Mouse (Mus musculus) Patski (cell line): Measurements from ENCODE around the gene Whamm. TPM values are rescaled to one million over a fixed set of nuclear protein-coding genes. Genes with fewer than 3 reads are reported as not detected.
A peak's percentile ranks its signal among the peaks of the same experiment; 100 is the strongest.

Experiments used
- ATAC-seq: fragments of 100-300 bp; one replicate; pipeline ENCODE4 v1.8.0; 2021
- CTCF ChIA-PET: fragments of 350-600 bp; sonication (Branson Sonifier 250); formaldehyde crosslinking; loops from one replicate; lab custom pipeline; 2022; ENCODE audit warnings: inconsistent platforms; lab: Charles Lee
- POLR2A ChIA-PET: fragments of 350-600 bp; sonication (Branson Sonifier 250); formaldehyde crosslinking; loops from one replicate; lab custom pipeline; 2022; ENCODE audit warnings: antibody characterized with exemption, inconsistent platforms; lab: Charles Lee
- DNase-seq: peaks from one replicate; pipeline ENCODE4 v3.0.0-alpha.2; 2011; ENCODE audit warnings: low read depth, low spot score
- H3K27me3 ChIP-seq: fragments of 371-371 bp; one replicate; pipeline ENCODE4 v1.5.1; 2021
- CTCF ChIP-seq: fragments of 100-300 bp; IDR thresholded peaks from one replicate; pipeline ENCODE4 v1.5.1; 2021
- in situ Hi-C: fragments of 300-500 bp; cut with MboI; formaldehyde crosslinking; loops from 3 replicates; pipeline ENCODE4 v1.11.1; 2018; ENCODE audit warnings: low pct_unique_long_range_greater_than_20kb, mixed read lengths
- polyA plus RNA-seq: library from polyadenylated mRNA; unstranded; gene quantifications from one replicate; pipeline ENCODE4 v1.2.3, GENCODE M21; 2021

The Whamm gene
- polyA plus RNA-seq, 1 experiment from 2014 or later, result 16.2 TPM

DNA sequence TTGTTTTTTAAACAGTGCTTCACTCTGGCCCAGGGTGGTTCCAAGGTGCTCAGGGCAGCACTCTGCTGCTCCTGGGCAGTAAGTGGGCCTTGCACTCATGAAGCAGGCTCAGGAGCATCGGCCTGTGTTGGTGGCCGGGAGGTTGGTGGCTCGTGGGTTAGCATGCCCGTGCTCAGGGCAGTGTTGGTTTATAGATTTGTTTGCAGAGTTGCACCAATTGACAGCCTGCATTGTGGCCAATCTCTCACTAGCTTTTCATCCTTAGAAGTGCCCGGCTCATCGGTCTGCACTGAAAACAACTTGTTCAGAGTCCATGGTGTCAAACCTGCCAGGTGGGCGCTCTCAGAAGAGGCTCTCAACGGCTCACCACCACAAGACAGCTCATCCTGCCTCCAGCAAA lies 22.3 kb downstream of the Whamm start:
- ATAC-seq, result no peak
- CTCF ChIA-PET, result interaction anchor here (1.1 kb wide), 1 partner anchor 8 kb away, joined by 3 read pairs; no protein-coding TSS in a partner anchor
- DNase-seq, result no peak
- in situ Hi-C loops, result no loop called here
- no peak for TF ChIP-seq CTCF
- no peaks in the 10 kb centered on the region for H3K27me3 ChIP-seq
- POLR2A ChIA-PET, result no interaction called here

DNA sequence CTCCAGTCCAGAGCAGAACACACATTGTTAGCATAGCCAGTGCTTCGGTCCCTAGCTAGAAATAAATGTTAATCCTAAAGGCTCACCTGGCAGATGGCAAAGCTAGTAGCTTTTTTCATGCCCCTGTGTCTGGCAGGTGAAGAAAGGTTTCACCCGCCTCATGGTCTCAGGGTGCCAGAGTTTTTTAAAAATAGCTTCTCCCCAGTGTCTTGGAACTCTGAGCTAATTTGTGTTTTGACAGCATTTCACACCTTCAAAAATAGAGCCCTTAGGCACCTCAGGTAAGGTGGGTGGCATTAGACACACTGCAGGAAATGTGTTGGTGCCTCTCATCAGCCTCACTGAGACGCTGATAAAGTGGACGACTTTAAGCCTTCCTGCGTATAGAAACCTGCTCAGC lies 24.0 kb downstream of the Whamm start:
- POLR2A ChIA-PET, result no interaction called here
- H3K27me3 ChIP-seq, result no peaks in the 10 kb centered on the region
- TF ChIP-seq CTCF, result no peak
- CTCF ChIA-PET, result no interaction called here
- ATAC-seq (no peak), DNase-seq (no peak)
- in situ Hi-C loops, result no loop called here

DNA sequence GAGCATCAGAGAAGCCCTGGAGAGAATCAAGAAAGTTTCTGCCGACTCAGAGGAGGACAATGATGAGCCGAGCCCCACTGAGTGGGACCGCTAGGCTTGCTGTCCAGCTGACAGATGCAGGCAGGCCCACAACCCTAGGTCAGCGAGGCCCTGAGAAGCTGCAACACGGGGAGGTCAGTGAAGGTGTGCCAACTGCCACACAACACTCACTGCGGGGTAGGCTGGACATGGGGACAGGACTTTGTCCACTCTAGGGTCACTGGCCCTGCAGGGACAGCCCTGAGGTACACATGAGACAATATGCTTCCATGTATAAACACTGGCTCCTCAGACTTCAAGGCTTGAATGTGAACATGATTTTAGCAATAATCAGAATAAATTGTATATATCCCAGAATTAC lies 25.0 kb downstream of the Whamm start:
- in situ Hi-C loops, result no loop called here
- ChIA-PET POLR2A (no interaction called here), CTCF (no interaction called here)
- ATAC-seq (no peak), DNase-seq (no peak)
- no peaks in the 10 kb centered on the region for H3K27me3 ChIP-seq
- no peak for TF ChIP-seq CTCF

GRCm38 (mm10) chr7:81597660-81598059 lies 26.6 kb downstream of the Whamm start:
- no peak for ATAC-seq
- H3K27me3 ChIP-seq, result no peaks in the 10 kb centered on the region
- ChIA-PET CTCF (no interaction called here), POLR2A (interaction anchor here (0.6 kb wide), 1 partner anchor 88 kb away, joined by 3 read pairs; no protein-coding TSS in a partner anchor)
- no peak for TF ChIP-seq CTCF
- no peak for DNase-seq
- in situ Hi-C loops, result no loop called here

GRCm38 (mm10) chr7:81599379-81600280 lies 28.6 kb downstream of the Whamm start:
- no peak for ATAC-seq
- CTCF ChIA-PET, result interaction anchor here (1.2 kb wide), 1 partner anchor 12 kb away, joined by 4 read pairs; no protein-coding TSS in a partner anchor
- DNase-seq, result no peak
- in situ Hi-C loops, result no loop called here
- no peaks in the 10 kb centered on the region for H3K27me3 ChIP-seq
- TF ChIP-seq CTCF, result no peak
- POLR2A ChIA-PET, result interaction anchor here (0.6 kb wide), 1 partner anchor 62 kb away, joined by 3 read pairs; no protein-coding TSS in a partner anchor

GRCm38 (mm10) chr7:81604991-81605390 lies 33.9 kb downstream of the Whamm start:
- no peak for DNase-seq
- no peak for TF ChIP-seq CTCF
- ChIA-PET CTCF (no interaction called here), POLR2A (no interaction called here)
- no peaks in the 10 kb centered on the region for H3K27me3 ChIP-seq
- in situ Hi-C loops, result no loop called here
- no peak for ATAC-seq

DNA sequence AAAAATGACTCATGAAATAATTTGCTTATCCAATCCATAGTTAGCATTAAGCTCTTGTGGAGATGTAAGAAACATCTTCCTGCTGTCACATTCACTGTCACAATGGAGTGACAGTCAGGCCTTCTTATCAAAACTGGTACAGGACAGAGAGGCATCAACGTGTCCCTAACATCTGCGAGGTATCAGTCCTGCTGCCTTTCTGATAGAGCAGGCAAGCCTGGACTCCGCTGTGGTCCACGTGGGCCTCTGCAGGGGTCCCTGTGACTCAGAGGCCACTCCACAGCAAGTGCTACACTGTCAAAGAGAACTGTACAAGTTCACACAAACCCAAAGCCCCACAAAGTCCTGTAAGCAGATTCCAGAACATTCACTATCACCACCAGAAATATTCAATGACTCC lies 34.4 kb downstream of the Whamm start:
- in situ Hi-C loops, result no loop called here
- no peak for ATAC-seq
- ChIA-PET POLR2A (no interaction called here), CTCF (no interaction called here)
- no peak for DNase-seq
- TF ChIP-seq CTCF, result no peak
- H3K27me3 ChIP-seq, result no peaks in the 10 kb centered on the region

DNA sequence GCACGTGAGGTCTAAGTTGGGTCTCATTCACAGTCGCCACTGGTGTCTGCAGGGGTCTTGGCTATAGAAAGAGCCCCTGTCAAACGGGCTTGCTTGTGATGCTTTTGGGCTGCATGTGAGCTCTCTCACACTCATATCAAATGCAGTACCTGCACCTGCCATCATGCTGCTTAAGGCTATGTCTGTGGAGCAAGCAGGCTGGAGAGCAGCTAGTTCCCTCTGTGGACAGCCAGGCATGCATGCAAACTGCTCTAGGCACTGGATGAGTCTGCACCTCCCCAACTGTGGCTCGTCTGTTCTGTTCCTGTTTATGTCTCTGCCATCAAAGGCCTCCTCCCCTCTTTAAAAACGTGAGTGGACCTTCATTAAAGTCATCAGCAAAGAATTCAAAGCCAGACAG lies 35.4 kb downstream of the Whamm start:
- in situ Hi-C loops, result no loop called here
- CTCF ChIA-PET, result interaction anchor here (1.1 kb wide), 1 partner anchor 35 kb away, joined by 3 read pairs; the partner anchor contains the start of gene Whamm
- TF ChIP-seq CTCF, result no peak
- POLR2A ChIA-PET, result no interaction called here
- DNase-seq (peak; percentile 9), ATAC-seq (peak; percentile 35)
- H3K27me3 ChIP-seq, result no peaks in the 10 kb centered on the region

- H3K27me3 ChIP-seq, result no peaks in the 10 kb centered on the region
- POLR2A ChIA-PET, result no interaction called here
- in situ Hi-C loops, result no loop called here
- CTCF ChIA-PET, result no interaction called here
- TF ChIP-seq CTCF, result no peak
- no peak for ATAC-seq
- no peak for DNase-seq
These were observed 39.1 kb downstream of the Whamm start for GRCm38 (mm10) chr7:81610125-81610524.

DNA sequence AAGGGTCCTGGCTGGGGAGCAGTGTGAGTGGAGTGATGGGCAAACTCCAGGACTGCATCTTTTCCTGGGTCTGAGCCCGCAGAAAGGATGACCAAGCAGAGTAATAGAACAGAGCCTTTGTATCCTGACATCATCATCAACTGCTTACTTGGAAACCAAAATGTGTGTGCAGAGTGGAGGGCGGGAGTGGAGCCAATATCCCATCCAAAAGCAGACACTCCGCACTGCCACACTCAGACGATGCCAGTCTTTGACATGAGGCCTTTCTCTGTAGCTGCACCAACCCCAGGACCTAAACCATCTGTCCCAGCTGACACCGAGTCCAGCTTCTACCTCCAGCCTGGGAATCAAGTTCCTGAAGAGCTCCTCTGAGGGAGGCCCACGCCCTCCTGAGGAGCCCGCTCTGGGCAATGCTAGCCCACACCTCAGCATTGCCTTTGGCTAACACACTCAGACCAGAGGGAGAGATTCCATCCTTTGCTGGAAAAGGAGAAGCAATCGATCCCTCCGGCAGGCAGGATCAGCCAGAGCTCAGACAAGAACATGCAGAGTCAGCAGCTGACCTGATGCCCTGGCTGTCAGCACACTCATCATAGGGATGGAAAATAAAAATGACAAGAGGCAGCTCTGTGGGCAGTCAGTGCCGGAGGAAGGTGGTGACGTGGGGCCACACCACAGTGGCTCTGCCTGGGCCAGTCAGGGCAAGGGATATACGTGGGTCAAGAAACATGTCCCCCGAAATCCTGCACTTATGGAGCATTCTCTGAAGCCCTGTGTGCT lies 42.0 kb downstream of the Whamm start:
- H3K27me3 ChIP-seq, result no peaks in the 10 kb centered on the region
- in situ Hi-C loops, result no loop called here
- no peak for TF ChIP-seq CTCF
- no peak for DNase-seq
- ATAC-seq, result no peak
- CTCF ChIA-PET, result no interaction called here
- POLR2A ChIA-PET, result no interaction called here

DNA sequence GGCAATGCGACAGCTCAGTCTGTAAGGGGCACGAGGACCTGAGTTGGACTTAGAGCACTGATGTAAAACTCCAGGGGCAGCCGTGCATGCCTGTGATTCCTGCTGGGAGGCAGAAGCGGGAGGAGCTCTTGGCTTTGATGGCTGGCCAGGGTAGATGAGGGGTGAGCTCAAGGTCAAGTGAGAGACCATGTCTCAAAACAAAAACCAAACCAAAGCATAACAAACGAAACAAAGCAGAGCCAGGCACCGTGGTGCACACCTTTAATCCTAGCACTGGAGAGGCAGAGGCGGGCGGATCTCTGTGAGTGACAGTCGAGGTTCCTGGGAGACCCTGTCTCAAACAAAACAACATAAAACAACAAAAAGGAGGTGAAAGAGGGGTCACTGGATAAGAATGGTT lies 44.0 kb downstream of the Whamm start:
- no peak for TF ChIP-seq CTCF
- ATAC-seq, result no peak
- POLR2A ChIA-PET, result no interaction called here
- CTCF ChIA-PET, result no interaction called here
- in situ Hi-C loops, result no loop called here
- no peaks in the 10 kb centered on the region for H3K27me3 ChIP-seq
- DNase-seq, result no peak
